Mouse (Mus musculus) small intestine, adult 10 weeks (tissue): ENCODE results near the gene Kpna2. TPM values are rescaled to one million over a fixed set of nuclear protein-coding genes. Genes with fewer than 3 reads are reported as not detected.

Experiments used
- polyA plus RNA-seq: library from polyadenylated mRNA; stranded (reverse); fragments of 350-450 nt; fragmentation: Illumina TruSeq; extraction: RNeasy Lipid Tissue Mini Kit (QIAGEN cat#74804); gene quantifications from one replicate; pipeline ENCODE4 v1.2.3, GENCODE M21; 2014; ENCODE audit warnings: low replicate concordance

Kpna2 gene
- polyA plus RNA-seq = 150 TPM

DNA sequence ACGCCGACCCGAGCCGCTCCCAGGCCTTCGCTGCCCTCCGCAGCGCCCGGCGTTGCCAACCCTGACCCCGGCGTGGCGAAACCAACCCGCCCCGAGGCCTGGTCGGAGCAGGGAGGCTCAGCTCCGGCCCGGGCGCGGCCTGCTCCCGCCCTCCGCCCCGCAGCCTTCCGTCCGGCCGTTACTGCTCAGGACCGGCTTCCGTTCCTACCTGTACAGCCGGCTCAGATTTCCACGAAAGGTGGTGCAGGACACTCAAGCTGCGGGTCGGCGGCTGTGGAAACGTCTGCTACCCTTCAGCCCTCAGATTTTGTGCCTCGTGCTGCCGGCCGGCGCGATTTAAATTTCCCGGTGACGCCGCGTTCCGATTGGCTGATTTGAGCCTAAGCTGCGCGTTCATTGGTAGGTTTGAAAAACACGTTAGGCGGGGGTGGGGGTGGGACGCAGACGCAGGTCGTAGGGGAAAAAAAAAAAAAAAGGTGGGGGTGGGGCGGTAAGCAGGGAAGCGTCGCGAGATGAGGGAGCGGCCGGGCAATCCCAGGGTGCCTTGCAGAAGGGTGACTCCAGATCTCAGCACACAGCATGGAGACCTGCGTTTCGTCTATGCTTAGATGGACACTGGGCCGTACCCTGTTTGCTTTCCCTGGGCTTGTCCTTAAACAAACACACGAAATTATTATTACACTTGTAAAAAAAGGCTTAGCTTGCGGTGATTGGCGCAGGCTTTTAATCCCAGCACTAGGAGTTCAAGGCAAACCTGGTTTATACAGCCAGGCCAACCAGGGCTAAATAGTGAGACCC lies at the start of gene Kpna2:
Gene Kpna2 (minus strand): TSS at position 391 of the 798 bp plus-strand sequence.

GRCm38 (mm10) chr11:107025411-107026321 lies 26.3 kb upstream of the Kpna2 start, which contains the start of gene 1810010H24Rik:
TSS of gene 1810010H24Rik (plus strand) at chr11:107025681.

Other genes starting within 250 kb of the Kpna2 start
- 7.0 TPM for gene Pecam1, start 248.9 kb downstream of the Kpna2 start, polyA plus RNA-seq
- gene Milr1, start 248.3 kb downstream of the Kpna2 start, polyA plus RNA-seq = 5.3 TPM
- 10.1 TPM for gene Polg2, start 220.0 kb downstream of the Kpna2 start, polyA plus RNA-seq
- gene Ddx5, start 210.4 kb downstream of the Kpna2 start, polyA plus RNA-seq = 1,671 TPM
- gene Cep95, start 210.3 kb downstream of the Kpna2 start, polyA plus RNA-seq = 26.5 TPM
- 93.0 TPM for gene Smurf2, start 78.8 kb downstream of the Kpna2 start, polyA plus RNA-seq
- gene 1810010H24Rik, start 26.1 kb upstream of the Kpna2 start, polyA plus RNA-seq = 5.7 TPM
- gene Bptf, start 132.6 kb upstream of the Kpna2 start, polyA plus RNA-seq = 22.9 TPM
- gene Nol11, start 189.8 kb upstream of the Kpna2 start, polyA plus RNA-seq = 22.8 TPM